Mouse (Mus musculus): ENCODE data around the gene Sigmar1.
A peak's percentile ranks its signal among the peaks of the same experiment; 100 is the strongest.

Gene Sigmar1

DNA sequence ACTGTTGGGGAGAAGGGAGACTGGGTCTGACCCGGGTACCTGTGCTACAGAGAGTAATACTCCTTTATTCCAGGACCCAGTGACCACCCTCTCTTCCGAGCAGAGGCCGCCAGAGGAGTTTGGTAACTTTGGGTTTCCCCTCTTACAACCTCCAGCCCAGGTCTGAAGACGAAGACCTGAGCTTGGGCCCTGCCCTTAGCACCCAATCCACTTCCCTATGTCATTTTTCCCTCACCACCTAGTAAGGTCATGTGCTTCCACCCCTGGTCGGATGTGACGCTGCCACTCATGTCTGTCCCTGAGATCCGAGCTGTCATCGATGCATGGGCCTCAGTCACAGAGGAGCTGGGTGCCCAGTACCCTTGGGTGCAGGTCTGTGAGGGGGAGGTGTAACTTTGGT is 483 bp upstream of the Sigmar1 start:
- peak in 1 of 2 experiments; percentile 21 for DNase-seq

- no peak for DNase-seq
Observed at GRCm38 (mm10) chr4:41754797-41755337, 1.1 kb downstream of the Sigmar1 start, which contains the start of gene Galt. Galt (plus strand) TSS chr4:41755228.

- DNase-seq, result no peak
Observed at GRCm38 (mm10) chr4:41745021-41745420, 10.9 kb downstream of the Sigmar1 start.

DNA sequence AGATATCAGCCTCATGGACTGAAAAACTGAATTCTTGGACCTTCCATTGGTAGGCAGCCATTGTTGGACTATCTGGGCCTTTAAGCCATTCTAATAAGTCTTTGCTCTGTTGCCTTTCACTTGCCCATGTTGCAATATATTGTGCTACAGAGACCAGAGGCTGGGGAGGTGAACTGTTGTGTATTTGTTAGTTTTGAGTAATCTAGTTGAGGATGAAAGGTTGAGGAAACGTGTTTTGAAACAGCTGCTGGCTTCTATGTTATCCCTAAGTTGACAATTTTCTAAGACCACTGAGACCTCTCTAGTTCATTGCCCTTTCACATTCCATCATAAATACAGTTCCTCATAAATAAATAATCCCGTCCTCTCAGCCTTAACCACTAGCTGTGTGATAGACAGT is 11.8 kb downstream of the Sigmar1 start:
- no peak for DNase-seq

GRCm38 (mm10) chr4:41741158-41741560 is 14.8 kb downstream of the Sigmar1 start:
- peak; percentile 93 to 94 for DNase-seq

DNA sequence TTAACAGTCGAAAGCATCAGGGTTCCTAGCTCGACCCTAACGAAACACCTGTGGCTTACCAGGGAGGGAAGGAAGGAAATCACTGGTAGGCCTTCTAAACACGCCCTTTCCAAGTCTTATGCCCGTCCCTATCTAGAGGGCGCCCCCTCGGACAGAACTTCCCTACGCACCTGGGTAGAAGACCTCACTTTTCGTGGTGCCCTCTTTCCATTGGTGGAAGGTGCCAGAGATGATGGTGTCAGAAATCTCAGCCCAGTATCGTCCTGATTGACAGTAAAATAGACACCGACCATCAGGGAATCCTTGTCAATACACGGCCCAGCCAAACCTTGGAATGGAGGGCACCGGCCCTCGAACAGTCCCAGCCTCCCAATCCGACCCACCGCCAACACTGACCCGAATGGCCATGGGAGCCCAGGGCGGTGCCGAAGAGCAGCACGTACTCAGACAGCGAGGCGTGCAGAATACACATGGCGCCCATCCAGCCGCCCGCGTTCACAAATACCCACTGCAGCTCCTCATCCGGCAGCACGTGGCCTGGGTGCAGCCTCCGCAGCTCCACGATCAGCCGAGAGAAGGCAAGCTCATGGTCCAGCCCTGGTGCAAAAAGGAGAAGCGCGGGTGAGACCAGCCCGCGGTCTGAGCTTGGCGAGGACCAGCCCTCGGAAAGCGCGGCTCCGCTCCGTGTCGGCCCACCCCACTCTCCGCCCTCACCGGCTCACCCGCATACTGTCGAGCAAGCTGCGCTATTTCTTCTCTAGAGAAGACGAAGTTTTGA is 15.4 kb downstream of the Sigmar1 start:
- peak; percentile 60 to 64 for DNase-seq

DNA sequence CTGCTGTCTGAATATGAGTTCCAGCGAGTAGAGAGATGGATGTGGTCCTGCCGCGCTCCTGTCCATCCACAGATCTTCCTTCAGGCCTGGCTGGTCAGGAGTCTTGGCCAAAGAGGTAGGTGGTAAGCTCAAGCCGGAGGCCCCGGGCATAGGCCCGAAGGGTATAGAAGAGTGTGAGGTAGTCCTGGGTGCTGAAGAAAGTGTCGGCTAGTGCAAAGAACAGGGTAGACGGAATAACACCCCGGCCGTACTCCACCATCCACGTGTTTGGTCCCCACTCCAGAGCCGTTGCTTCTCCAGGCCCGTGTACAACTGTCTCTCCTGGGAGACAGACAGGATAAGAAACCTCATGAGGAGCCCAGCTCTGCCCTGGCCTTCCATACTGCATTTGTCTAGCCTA is 16.7 kb downstream of the Sigmar1 start:
- DNase-seq, result no peak

GRCm38 (mm10) chr4:41738256-41738603 is 17.7 kb downstream of the Sigmar1 start:
- DNase-seq, result no peak

DNA sequence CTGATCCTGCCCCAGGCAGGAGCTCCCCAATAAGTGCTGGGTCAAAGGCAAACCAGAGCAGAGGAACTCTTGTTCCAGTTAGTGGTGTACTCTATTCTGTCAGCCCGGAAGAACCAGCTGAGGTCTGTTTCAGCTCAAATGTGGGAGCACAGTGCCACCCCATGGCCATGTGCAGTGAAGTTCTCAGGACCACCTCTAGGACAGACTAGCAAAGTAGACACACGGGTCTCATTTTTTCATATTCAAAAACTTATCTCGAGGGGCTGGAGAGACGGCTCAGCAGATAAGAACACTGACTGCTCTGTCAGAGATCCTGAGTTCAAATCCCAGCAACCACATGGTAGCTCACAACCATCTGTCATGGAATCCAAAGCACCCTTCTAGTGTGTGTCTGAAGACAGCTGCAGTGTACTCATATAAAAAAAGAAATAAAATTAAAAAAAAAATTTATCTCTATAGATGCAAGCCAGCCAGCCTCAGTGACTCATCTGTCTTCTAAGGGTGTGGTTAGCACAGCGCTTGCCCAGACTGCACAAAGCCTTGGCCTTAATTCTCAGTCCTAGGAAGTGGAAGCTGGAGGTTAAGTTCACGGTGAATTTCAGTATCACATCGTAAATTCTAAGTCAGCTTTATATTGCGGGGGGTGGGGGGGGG is 18.2 kb downstream of the Sigmar1 start:
- peak; percentile 72 to 76 for DNase-seq

DNA sequence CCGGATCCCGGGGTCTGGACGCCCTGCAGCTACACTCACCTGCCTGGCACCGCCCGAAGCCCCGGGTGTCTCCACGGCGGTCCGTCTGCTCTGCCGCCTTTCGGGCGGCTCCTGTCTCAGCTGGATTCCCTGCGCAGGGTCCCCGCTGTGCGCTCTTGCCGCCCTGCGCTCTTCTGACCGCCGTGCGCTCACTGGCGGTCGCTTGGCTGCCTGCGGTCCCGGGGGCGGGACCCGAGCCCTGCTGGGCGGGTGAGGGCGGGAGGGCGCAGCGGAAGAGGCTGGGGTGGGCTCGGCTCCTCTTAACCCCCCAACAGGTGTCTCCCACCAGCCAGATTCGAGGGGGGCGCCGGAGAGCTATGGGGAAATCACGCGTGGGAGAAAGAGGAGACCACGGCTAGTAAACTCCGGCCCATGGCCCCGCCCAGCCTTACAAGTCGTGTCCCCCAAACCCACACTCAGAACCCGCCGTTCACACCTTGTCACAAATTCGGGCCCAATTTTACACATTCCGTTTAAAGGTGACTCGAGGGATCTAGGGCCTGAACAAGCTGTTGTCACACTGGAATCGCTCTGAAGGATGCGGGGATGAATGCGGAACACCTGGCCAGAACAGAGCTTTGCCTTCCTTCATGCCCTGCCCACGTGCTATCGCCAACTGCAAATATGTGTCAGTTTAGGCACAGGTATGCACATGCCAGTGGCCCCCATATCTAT is 24.7 kb downstream of the Sigmar1 start, which contains the start of gene Arid3c:
TSS of gene Arid3c (minus strand) at position 91 of the 714 bp plus-strand sequence.
- DNase-seq, result no peak

DNA sequence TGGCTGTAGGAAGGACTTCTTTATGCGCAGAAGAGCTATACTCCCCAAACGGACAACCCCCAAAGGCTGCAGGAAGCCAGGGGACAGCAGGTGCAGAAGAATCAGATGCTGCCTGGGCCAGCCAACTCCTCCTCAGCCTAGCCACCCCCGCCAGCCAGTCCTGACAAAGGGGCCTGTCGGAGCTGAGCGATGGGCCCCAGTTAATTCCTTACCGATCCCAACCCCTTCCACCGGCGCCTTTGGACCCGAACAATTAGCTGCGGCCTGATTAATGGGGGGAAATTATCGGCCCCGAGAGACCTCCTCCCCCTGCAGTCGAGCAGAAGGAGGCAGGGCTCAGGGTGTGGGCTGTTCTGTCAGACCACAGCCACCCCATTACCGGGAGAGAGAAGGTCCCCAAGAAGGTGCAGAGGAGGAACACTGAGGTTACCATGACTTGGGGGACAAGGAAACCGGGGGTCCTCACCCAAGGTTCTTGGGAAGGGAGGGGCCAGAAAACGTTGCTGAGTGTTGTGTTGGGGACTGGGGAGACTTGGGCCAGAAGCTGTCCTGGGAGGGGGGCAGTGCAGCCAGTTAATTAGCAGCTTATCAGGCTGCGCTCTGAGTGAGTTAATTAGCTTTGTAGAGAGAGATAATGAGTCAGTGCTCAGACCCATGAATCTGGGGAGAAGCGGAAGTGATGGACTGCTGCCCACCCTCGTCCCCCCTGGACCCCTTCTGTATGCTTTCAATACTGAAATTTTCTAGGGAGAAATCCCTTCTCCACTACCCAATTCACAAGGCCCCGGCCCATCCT is 28.9 kb downstream of the Sigmar1 start:
- DNase-seq, result no peak

GRCm38 (mm10) chr4:41722918-41723351 is 33.0 kb downstream of the Sigmar1 start, which contains the start of gene Dctn3:
Dctn3 (minus strand) TSS chr4:41723170.
- DNase-seq, result peak; percentile 85 to 87

GRCm38 (mm10) chr4:41716834-41717233 is 39.1 kb downstream of the Sigmar1 start:
- no peak for DNase-seq

GRCm38 (mm10) chr4:41715596-41715995 is 40.4 kb downstream of the Sigmar1 start:
- DNase-seq, result peak; percentile 47 to 69

- DNase-seq, result no peak
Observed at GRCm38 (mm10) chr4:41715082-41715481, 40.9 kb downstream of the Sigmar1 start.

DNA sequence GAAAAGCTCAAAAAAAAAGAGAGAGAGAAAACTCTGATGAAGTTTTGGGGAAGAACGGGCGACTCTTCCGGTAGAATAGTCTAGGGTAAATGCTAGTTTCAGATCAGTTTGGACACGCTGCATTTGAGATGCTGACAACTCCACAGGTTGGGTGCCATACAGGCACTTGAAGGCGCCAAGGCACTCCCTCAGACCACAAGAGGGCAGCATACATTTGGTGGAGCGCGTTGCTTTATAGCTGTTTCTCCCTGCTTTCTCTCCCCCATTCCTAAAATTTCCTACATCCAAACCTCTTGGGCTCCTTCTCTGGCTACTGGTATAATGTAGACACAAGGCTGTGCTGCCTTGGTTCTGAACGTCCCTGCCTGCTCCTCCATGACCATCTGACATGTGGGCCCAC is 41.7 kb downstream of the Sigmar1 start:
- DNase-seq, result peak; percentile 73 to 81

GRCm38 (mm10) chr4:41713197-41714067 is 42.5 kb downstream of the Sigmar1 start, which contains the start of gene Rpp25l:
Rpp25l (minus strand) TSS chr4:41713534.
- DNase-seq, result peak; percentile 87 to 88

DNA sequence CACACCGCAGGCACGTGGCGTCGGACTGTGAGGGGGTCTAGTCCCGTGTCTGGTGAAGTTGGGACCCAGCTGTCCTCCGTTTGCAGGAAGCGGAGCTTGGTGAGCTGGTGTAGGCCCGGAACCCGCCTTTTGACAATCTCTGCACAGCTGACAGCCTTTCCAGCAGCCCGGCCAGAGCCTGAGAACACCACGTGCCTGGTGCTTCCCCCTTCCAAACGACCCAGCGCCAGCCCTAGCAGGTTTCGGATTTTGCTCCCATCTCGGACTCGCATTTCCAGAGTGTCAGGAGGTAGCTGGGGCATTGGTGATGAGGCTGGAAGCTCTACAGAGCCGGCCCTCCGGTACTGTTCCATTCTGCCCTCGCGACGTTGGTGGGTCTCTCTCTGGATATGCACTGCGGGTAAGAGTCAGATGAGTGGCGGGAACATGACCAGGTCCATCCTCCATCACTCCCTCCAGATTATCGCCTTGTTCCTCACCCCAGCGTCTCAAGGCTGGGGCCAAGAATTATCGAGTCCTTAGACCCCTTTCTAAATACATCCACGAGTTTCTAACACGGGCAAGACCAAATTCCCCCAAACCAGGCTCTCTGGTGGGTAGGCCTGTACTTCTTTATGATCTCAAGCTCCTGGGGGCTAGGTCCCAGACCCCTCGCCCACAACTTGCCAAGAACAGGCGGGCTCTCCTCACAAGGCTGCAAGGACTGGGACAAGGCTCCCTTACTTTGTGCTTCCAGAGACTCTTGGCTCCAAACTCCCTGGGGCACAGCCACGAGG is 43.3 kb downstream of the Sigmar1 start:
- no peak for DNase-seq

GRCm38 (mm10) chr4:41711705-41712375 is 44.1 kb downstream of the Sigmar1 start:
- peak; percentile 46 to 55 for DNase-seq

- no peak for DNase-seq
Observed at GRCm38 (mm10) chr4:41710229-41710628, 45.7 kb downstream of the Sigmar1 start.

All from cerebellum, postnatal 36 days (tissue).